Mouse (Mus musculus) midbrain, embryonic 11.5 days (tissue): ENCODE data around the gene Gm10318. TPM values are rescaled to one million over a fixed set of nuclear protein-coding genes. Genes with fewer than 3 reads are reported as not detected.

Experiments used
- ATAC-seq: fragments of 200-750 bp; cut with Nextera tagmentation; 2 replicates; pipeline ENCODE4 v1.8.0; 2017; ENCODE audit warnings: moderate TSS enrichment, moderate library complexity; ENCODE audit not compliant: low FRiP score
- DNase-seq: peaks from one replicate; pipeline ENCODE4 v3.0.0; 2015; ENCODE audit warnings: low spot score; ENCODE audit errors: missing footprints
- H3K27ac ChIP-seq: fragments of 300-500 bp; sonication (generic); 2 replicates; pipeline ENCODE4 v1.5.1; 2014; ENCODE audit warnings: low read depth, low read length
- H3K27me3 ChIP-seq: fragments of 300-500 bp; sonication (generic); 2 replicates; pipeline ENCODE4 v1.6.1; 2014; ENCODE audit warnings: mild to moderate bottlenecking, low read length, moderate library complexity, mixed read lengths; ENCODE audit not compliant: control insufficient read depth, insufficient read depth
- H3K36me3 ChIP-seq: fragments of 300-500 bp; sonication (generic); 2 replicates; pipeline ENCODE4 v1.6.1; 2014; ENCODE audit warnings: mild to moderate bottlenecking, low read length, moderate library complexity, mixed read lengths; ENCODE audit not compliant: control insufficient read depth, insufficient read depth
- H3K4me1 ChIP-seq: fragments of 300-500 bp; sonication (generic); 2 replicates; pipeline ENCODE4 v1.6.1; 2014; ENCODE audit warnings: low read length; ENCODE audit not compliant: control insufficient read depth, insufficient read depth
- H3K4me2 ChIP-seq: fragments of 300-500 bp; sonication (generic); 2 replicates; pipeline ENCODE4 v1.6.1; 2014; ENCODE audit warnings: mild to moderate bottlenecking, moderate library complexity
- H3K4me3 ChIP-seq: fragments of 300-500 bp; sonication (generic); 2 replicates; pipeline ENCODE4 v1.5.1; 2014; ENCODE audit warnings: low read depth, low read length
- H3K9ac ChIP-seq: fragments of 300-500 bp; sonication (generic); 2 replicates; pipeline ENCODE4 v1.6.1; 2014; ENCODE audit warnings: low read length
- H3K9me3 ChIP-seq: fragments of 300-500 bp; sonication (generic); 2 replicates; pipeline ENCODE4 v1.6.1; 2016; ENCODE audit warnings: low read length; ENCODE audit not compliant: control insufficient read depth
- WGBS: fragments of 180-500 bp; shearing (Covaris S2); extraction: QIAGEN DNeasy Blood & Tissue Kit; methylation state at CpG from one replicate; pipeline ENCODE4 v1.1.7; 2014; 5-methylcytosine and 5-hydroxymethylcytosine counted together
- polyA plus RNA-seq: library from polyadenylated mRNA; unstranded; fragments of >200 nt; fragmentation: Nextera tagmentation; extraction: Ambion mirVana; gene quantifications from 2 replicates; pipeline ENCODE4 v1.2.1, GENCODE M21; 2014

Gene Gm10318
- polyA plus RNA-seq, 1 experiment from 2014 or later: not detected

DNA sequence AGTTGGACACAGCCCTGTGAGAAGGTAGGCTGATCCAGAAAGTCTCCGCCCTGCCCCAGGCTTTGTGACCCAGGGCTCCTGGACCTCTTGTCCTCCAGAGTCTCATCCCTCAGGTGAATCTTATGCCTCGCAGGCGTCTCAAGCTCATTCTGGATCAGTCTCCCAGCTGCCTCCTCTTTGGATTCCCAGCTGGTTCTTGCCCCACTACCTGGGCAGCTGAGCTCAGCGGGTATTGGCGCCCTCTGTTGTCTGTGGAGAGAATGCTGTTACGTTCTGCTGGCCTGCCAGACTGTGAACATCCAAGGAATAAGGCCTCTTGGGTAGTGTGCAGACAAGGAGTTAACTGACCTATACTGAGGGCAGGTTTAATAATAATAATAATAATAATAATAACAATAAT lies 26.3 kb downstream of the Gm10318 start:
- DNase-seq (peak; percentile 60), ATAC-seq (no peak)
- no peak overlapping the region for H3K9ac ChIP-seq
- no peak overlapping the region for H3K4me3 ChIP-seq
- H3K27me3 ChIP-seq: no peaks in the 10 kb centered on the region
- WGBS: 61% methylated on average over 6 of the region's 6 CpGs
- no peaks in the 10 kb centered on the region for H3K9me3 ChIP-seq
- no peaks in the 10 kb centered on the region for H3K36me3 ChIP-seq
- H3K4me1 ChIP-seq: no peaks in the 10 kb centered on the region
- H3K4me2 ChIP-seq: no peak overlapping the region
- H3K27ac ChIP-seq: no peak overlapping the region

DNA sequence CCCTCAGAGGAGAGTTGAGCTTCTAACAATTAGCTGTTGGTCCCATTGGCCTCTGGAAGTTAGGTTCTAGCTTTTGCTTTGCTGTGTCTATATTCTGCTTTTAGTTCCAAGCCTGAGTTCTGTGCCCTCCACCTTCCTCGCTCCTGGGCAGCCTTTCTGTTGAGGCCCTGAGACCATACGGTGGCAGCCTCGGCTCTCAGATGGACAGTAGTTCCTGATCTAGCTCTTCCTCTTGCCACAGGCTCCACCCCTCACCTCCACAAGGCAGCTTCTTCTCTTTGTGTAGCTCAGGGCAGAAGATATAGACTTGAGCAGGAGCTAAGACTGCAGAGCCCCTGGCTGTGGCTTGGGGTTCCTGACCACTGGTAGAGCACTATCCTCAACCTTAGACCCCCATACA lies 27.6 kb downstream of the Gm10318 start:
- H3K4me3 ChIP-seq: no peak overlapping the region
- ATAC-seq (no peak), DNase-seq (peak; percentile 53)
- no peaks in the 10 kb centered on the region for H3K27me3 ChIP-seq
- no peak overlapping the region for H3K9ac ChIP-seq
- no peak overlapping the region for H3K27ac ChIP-seq
- WGBS: 86% methylated on average over 3 of the region's 3 CpGs
- H3K9me3 ChIP-seq: no peaks in the 10 kb centered on the region
- H3K36me3 ChIP-seq: no peaks in the 10 kb centered on the region
- no peak overlapping the region for H3K4me2 ChIP-seq
- H3K4me1 ChIP-seq: no peaks in the 10 kb centered on the region

DNA sequence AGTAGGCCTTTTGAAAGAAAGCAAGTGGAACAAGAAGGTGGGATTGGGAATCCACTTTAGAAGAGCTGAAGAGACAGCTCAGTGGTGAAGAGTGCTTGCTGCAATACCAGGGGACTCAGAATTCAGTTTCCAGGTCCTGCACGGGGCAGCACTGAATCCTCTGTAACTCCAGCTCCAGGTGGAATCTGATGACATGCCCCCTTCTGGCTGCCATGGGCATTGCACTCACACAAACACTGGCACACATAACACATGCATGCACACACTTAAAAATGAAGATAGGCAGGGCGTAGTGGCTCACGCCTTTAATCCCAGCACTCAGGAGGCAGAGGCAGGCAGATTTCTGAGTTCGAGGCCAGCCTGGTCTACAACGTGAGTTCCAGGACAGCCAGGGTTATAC lies 29.9 kb downstream of the Gm10318 start:
- DNase-seq: no peak
- Histone ChIP-seq H3K27ac (no peak overlapping the region), H3K4me3 (no peak overlapping the region), H3K27me3 (no peaks in the 10 kb centered on the region), H3K9me3 (no peaks in the 10 kb centered on the region), H3K9ac (no peak overlapping the region), H3K4me2 (no peak overlapping the region), H3K4me1 (no peaks in the 10 kb centered on the region), H3K36me3 (no peaks in the 10 kb centered on the region)
- no peak for ATAC-seq
- 85% methylated on average over 5 of the region's 5 CpGs for WGBS

DNA sequence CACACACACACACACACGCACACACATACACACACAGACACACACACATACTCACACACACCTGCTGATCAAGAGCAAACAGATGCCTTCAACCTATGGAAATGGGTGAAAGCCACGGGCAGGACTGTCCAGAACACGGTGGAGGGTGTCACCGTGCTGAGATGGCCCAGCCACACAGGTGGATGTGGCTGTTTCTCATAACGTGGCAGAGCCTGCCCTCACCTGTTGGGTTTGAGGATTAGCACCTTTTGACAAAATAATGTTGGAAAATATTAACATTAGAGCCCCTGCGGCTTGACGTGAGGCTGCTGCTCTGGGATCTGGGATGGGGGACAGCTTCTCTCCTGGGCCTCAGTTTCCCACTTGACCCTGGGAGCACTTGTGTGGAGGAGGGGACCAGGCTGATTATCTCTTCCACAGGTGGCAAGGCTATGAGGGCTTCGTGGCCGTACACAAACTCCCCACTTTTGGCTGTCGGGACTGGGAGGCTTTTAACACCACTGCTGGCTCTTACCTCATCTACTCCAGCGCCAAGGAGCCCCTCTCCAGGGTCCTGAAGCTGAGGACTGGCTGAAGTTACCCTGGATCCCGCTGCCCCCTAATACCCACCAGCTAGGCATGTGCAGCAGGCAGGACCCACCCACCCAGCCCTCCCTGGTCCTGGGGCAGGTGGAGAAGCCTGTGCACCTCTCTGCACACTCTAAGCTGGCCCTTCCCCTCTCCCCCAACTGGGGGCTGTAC lies 33.5 kb downstream of the Gm10318 start:
- Histone ChIP-seq H3K4me2 (no peak overlapping the region), H3K9me3 (no peaks in the 10 kb centered on the region), H3K27ac (no peak overlapping the region), H3K27me3 (no peaks in the 10 kb centered on the region), H3K9ac (no peak overlapping the region), H3K4me3 (no peak overlapping the region), H3K4me1 (no peaks in the 10 kb centered on the region), H3K36me3 (no peaks in the 10 kb centered on the region)
- DNase-seq: no peak
- ATAC-seq: no peak
- 51% methylated on average over 12 of the region's 12 CpGs for WGBS

DNA sequence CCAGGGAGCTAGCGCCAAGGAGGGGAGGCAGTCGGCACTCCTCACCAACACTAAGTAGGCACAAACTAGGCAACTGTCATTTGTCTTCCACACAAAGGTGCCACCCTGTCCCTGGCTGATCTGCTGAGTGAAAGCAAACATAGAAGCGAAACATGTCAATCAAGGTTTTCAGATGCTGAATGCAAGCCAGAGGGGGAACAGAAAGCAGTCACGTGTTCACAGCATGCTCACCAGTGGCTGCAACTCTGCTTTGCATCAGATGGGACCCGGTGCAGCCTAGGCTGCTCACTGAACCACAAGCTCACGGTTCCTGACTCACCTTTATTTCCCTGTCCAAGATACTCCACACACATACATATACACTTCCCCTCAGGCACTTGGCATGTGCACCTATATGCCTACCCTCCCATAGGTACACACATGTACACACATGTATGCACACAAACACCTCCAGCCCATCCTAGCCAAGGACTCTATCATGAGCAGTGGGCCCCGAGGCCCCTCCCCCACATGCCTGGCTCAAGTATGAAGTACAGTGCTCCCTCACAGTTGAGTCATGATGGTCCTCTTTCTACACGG lies 38.4 kb downstream of the Gm10318 start:
- Histone ChIP-seq H3K36me3 (no peaks in the 10 kb centered on the region), H3K27me3 (no peaks in the 10 kb centered on the region), H3K9ac (no peak overlapping the region), H3K27ac (no peak overlapping the region), H3K9me3 (no peaks in the 10 kb centered on the region), H3K4me1 (peaks cover 2% of the 10 kb centered on the region; the same call in 1 of the 2 replicates), H3K4me2 (no peak overlapping the region), H3K4me3 (no peak overlapping the region)
- DNase-seq: no peak
- 85% methylated on average over 8 of the region's 8 CpGs for WGBS
- ATAC-seq: no peak

DNA sequence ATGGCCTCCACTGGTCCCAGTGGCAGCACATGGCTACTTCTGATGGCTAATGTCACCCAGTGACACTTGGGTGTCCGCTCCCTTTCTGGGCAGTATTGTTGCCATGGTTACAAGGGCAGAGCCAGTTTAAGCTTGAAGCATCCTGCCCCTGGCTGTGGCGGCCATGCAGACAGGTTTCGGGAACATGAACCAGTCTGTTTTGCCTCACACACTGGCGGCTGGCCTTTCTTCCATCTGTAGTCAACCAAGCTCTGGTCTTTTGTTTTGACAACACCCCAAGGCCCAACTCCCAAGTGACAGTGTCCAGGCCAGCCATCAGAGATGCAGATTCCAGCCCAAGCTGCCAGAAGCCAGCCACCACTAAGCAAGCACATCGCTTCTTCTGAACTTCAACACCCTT lies 42.9 kb downstream of the Gm10318 start:
- WGBS: 57% methylated on average over 5 of the region's 5 CpGs
- no peaks in the 10 kb centered on the region for H3K9me3 ChIP-seq
- DNase-seq (no peak), ATAC-seq (0 out of 2 replicates have a peak, but pooled peaks have one; percentile 22)
- no peak overlapping the region for H3K9ac ChIP-seq
- H3K4me2 ChIP-seq: no peak overlapping the region
- H3K27ac ChIP-seq: no peak overlapping the region
- H3K4me3 ChIP-seq: no peak overlapping the region
- H3K4me1 ChIP-seq: peaks cover 2% of the 10 kb centered on the region; the same call in 1 of the 2 replicates
- H3K27me3 ChIP-seq: no peaks in the 10 kb centered on the region
- no peaks in the 10 kb centered on the region for H3K36me3 ChIP-seq

DNA sequence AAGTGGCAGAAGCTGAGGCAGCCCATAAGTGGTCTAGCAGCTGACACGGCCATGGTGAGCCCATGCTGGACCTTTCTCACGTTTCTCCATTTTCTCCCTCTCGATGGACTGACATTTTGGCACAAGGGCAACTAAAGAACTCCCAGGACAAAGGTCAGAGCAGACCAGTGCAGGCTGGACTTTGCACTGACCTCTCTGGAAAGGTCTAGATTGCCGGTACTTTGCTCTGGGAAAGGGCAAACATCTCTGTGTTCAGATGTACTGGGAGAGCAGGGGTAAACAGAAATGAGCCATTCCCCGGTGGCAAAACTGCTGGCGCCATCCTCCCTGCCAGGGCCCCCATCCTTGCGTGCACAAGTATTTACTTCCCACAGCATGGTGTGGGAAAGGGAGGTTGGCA lies 47.5 kb downstream of the Gm10318 start:
- Histone ChIP-seq H3K9ac (no peak overlapping the region), H3K27ac (no peak overlapping the region), H3K9me3 (no peaks in the 10 kb centered on the region), H3K4me2 (no peak overlapping the region), H3K4me1 (peaks cover 6% of the 10 kb centered on the region; the same call in 1 of the 2 replicates), H3K27me3 (peaks cover 8% of the 10 kb centered on the region), H3K36me3 (no peaks in the 10 kb centered on the region), H3K4me3 (no peak overlapping the region)
- ATAC-seq (no peak), DNase-seq (no peak)
- 86% methylated on average over 7 of the region's 7 CpGs for WGBS

DNA sequence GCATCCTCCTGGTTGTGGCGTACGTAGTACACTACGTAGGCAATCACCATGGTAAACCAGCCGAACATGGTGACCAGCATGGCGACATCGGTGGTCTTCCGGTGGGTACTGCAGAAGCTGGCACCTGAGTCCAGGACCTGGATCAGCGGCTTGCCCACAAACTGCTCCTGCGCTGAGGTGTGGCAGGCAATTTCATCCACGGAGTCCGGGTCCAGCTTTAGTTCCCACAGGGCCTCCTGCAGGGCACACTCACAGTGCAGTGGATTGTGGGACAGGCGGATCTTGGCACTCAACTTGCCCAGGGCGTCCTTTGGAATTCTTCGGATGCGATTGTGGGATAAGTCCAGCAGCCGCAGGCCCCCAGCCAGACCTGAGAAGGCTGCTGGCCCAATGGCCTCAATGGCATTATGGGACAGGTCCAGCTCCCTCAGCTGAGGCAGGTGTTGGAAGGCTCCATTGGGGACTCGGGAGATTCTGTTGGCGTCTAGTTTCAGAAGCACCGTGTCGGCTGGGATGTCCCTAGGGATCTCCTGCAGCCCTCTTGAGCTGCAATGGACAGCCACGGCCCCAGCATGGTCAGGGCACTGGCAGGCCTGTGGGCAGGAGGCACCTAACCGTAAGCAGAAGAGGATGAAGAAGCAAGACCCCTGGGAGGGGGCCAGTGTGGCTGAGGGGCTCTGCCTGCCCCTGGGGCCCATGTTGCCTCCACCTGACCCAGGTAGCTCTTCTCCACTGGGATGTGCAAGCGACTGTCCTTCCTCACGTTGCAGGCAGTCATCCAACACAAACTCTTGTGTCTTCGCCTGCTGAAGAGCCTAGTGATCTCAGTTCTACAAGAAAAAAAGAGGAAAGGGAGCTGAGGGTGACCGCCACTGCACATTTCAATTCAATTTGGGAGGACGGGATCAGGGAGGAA lies 48.5 kb downstream of the Gm10318 start:
- 83% methylated on average over 27 of the region's 27 CpGs for WGBS
- no peak overlapping the region for H3K4me2 ChIP-seq
- H3K4me1 ChIP-seq: peaks cover 4% of the 10 kb centered on the region; the same call in 1 of the 2 replicates
- H3K9me3 ChIP-seq: no peaks in the 10 kb centered on the region
- ATAC-seq: no peak
- no peak overlapping the region for H3K27ac ChIP-seq
- no peak overlapping the region for H3K9ac ChIP-seq
- no peaks in the 10 kb centered on the region for H3K36me3 ChIP-seq
- peaks cover 8% of the 10 kb centered on the region for H3K27me3 ChIP-seq
- DNase-seq: no peak
- no peak overlapping the region for H3K4me3 ChIP-seq

DNA sequence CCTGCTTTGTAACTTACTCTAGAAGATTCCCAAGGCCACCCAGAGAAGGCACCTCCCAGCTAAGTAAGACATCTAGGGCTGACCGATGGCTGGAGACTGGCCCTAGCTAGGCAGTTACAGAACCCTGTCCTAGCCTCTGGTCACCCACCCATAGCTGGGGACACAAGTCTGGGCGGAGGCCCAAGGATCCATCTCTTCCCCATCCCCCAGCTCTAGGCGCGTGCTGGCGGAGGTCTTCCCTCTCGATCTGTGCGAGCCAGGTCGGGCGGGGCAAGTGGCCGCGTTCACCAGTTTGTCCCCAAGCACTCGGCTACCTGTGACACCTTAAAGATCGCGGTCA lies 49.2 kb downstream of the Gm10318 start:
- H3K9ac ChIP-seq: peak overlapping the region; percentile 54
- DNase-seq: peak; percentile 94
- 2% methylated on average over 14 of the region's 14 CpGs for WGBS
- peaks cover 8% of the 10 kb centered on the region for H3K27me3 ChIP-seq
- H3K4me2 ChIP-seq: peak overlapping the region; percentile 70
- peaks cover 4% of the 10 kb centered on the region; the same call in 1 of the 2 replicates for H3K4me1 ChIP-seq
- ATAC-seq: peak; percentile 39
- no peak overlapping the region for H3K27ac ChIP-seq
- H3K36me3 ChIP-seq: no peaks in the 10 kb centered on the region
- H3K9me3 ChIP-seq: no peaks in the 10 kb centered on the region
- H3K4me3 ChIP-seq: peak overlapping the region; percentile 45
